ENCODE assay signal across 12 mouse cellular contexts in genomic region chr2:59598894-59599293, GRCm38 (mm10). TPM values are rescaled to one million over a fixed set of nuclear protein-coding genes. Genes with fewer than 3 reads are reported as not detected.
A peak's percentile ranks its signal among the peaks of the same experiment; 100 is the strongest.
DNase-seq lines count a peak whose midpoint lies in the region; ATAC-seq lines count a peak whose summit lies in the region.
"Had no signal": no experiment of that assay in that cellular context is flagged by ENCODE, and none has a peak within 500 bp of the region (broad histone marks: within the 10 kb centered on the region; RNA-seq: fewer than 3 reads in every experiment).

No protein-coding gene starts in this region.

- H3K4me3 ChIP-seq in heart, embryonic 13.5 days = no peak overlapping the region
- peak overlapping the region; percentile 80 for H3K4me3 ChIP-seq in megakaryocyte, embryonic 14.5 days (replicated peaks)
- H3K4me3 ChIP-seq in intestine, embryonic 16.5 days (ENCODE audit: low read length) = no peak overlapping the region
- no peak overlapping the region for H3K4me3 ChIP-seq in liver, embryonic 16.5 days (ENCODE audit: low read depth, low read length)
- H3K4me3 ChIP-seq: forebrain, embryonic 12.5 days had no signal

- peaks cover 42% of the 10 kb centered on the region for H3K4me1 ChIP-seq in heart, embryonic 13.5 days
- peaks cover 21% of the 10 kb centered on the region for H3K4me1 ChIP-seq in megakaryocyte, embryonic 14.5 days
- H3K4me1 ChIP-seq in intestine, embryonic 16.5 days (ENCODE audit: control insufficient read depth, insufficient read depth, low read length) = peaks cover 20% of the 10 kb centered on the region
- no peaks in the 10 kb centered on the region; the same call in none of the 2 replicates for H3K4me1 ChIP-seq in liver, embryonic 16.5 days (ENCODE audit: control insufficient read depth, low read depth, low read length)

- peak overlapping the region; percentile 9 for H3K4me2 ChIP-seq in heart, embryonic 13.5 days
- H3K4me2 ChIP-seq in intestine, embryonic 16.5 days (ENCODE audit: low read depth, low read length) = peak overlapping the region; percentile 28
- peak overlapping the region; percentile 28 for H3K4me2 ChIP-seq in liver, embryonic 16.5 days (ENCODE audit: low read depth, low read length)
- H3K4me2 ChIP-seq: forebrain, embryonic 12.5 days had no signal

- 23% methylated on average over 4 of the region's 4 CpGs for WGBS in heart, embryonic 13.5 days
- WGBS in intestine, embryonic 16.5 days = 21% methylated on average over 4 of the region's 4 CpGs
- WGBS in liver, embryonic 16.5 days (ENCODE audit: insufficient replicate concordance) = 21% methylated on average over 4 of the region's 4 CpGs

- no peaks in the 10 kb centered on the region for H3K27me3 ChIP-seq in heart, embryonic 13.5 days (replicated peaks)
- peaks cover 17% of the 10 kb centered on the region for H3K27me3 ChIP-seq in megakaryocyte, embryonic 14.5 days (replicated peaks)
- no peaks in the 10 kb centered on the region for H3K27me3 ChIP-seq in intestine, embryonic 16.5 days (replicated peaks; ENCODE audit: control insufficient read depth, insufficient read depth, low read length)
- no peaks in the 10 kb centered on the region for H3K27me3 ChIP-seq in liver, embryonic 16.5 days (ENCODE audit: control insufficient read depth, insufficient read depth, low read depth, low read length)
- H3K27me3 ChIP-seq: forebrain, embryonic 12.5 days had no signal

- ATAC-seq in heart, embryonic 13.5 days (ENCODE audit: extremely low read depth, insufficient number of reproducible peaks, low FRiP score, low TSS enrichment) = no peak
- no peak for ATAC-seq in megakaryocyte, adult 5-6 weeks (ENCODE audit: poor library complexity, severe bottlenecking)
- ATAC-seq in intestine, embryonic 16.5 days = no peak
- no peak for ATAC-seq in liver, embryonic 16.5 days (ENCODE audit: low read depth)
- ATAC-seq: activated CD4-positive, CD25-positive, alpha-beta regulatory T cell, adult 4 months had no signal

- intact Hi-C loops in heart, postnatal 14 days (cut with DNase I) = no loop called here

- H3K9ac ChIP-seq in heart, embryonic 13.5 days = no peak overlapping the region
- 0 out of 2 replicates have a peak overlapping the region, but pooled peaks have one; percentile 33 for H3K9ac ChIP-seq in intestine, embryonic 16.5 days (ENCODE audit: low read depth, low read length)
- no peak overlapping the region for H3K9ac ChIP-seq in liver, embryonic 16.5 days (ENCODE audit: low read depth, low read length)
- H3K9ac ChIP-seq: forebrain, embryonic 12.5 days had no signal

- 0 out of 2 replicates have a peak overlapping the region, but pooled peaks have one; percentile 69 for H3K27ac ChIP-seq in heart, embryonic 13.5 days (replicated peaks)
- H3K27ac ChIP-seq in intestine, embryonic 16.5 days (ENCODE audit: low read length) = peak overlapping the region; percentile 66
- H3K27ac ChIP-seq in liver, embryonic 16.5 days (ENCODE audit: low read length) = peak overlapping the region; percentile 37; the same call in 1 of the 2 replicates
- H3K27ac ChIP-seq: forebrain, embryonic 12.5 days; stomach, postnatal 0 days had no signal

- DNase-seq in heart, postnatal 14 days = no peak
- DNase-seq in urinary bladder, adult 18-20 months (ENCODE audit: low spot score in 2 of 2) = no peak
- DNase-seq in gastrocnemius, adult 8-10 months (ENCODE audit: low spot score in 2 of 2) = no peak
- DNase-seq: cerebellum, adult 18-20 months had no signal

- H3K36me3 ChIP-seq in heart, embryonic 13.5 days = no peaks in the 10 kb centered on the region
- no peaks in the 10 kb centered on the region for H3K36me3 ChIP-seq in megakaryocyte, embryonic 14.5 days (replicated peaks; ENCODE audit: low read length)
- no peaks in the 10 kb centered on the region for H3K36me3 ChIP-seq in intestine, embryonic 16.5 days (ENCODE audit: control insufficient read depth, insufficient read depth, low read length)
- H3K36me3 ChIP-seq in liver, embryonic 16.5 days (ENCODE audit: control insufficient read depth, insufficient read depth) = no peaks in the 10 kb centered on the region
- H3K36me3 ChIP-seq: forebrain, embryonic 12.5 days had no signal

- no peaks in the 10 kb centered on the region for H3K9me3 ChIP-seq in heart, embryonic 13.5 days
- no peaks in the 10 kb centered on the region for H3K9me3 ChIP-seq in megakaryocyte, embryonic 14.5 days
- H3K9me3 ChIP-seq in intestine, embryonic 16.5 days (ENCODE audit: control insufficient read depth, low read length) = no peaks in the 10 kb centered on the region
- H3K9me3 ChIP-seq in liver, embryonic 16.5 days (replicated peaks; ENCODE audit: control insufficient read depth, low read length) = no peaks in the 10 kb centered on the region
- H3K9me3 ChIP-seq: forebrain, embryonic 12.5 days had no signal

RNA-seq across cellular contexts. Expression of gene Tanc1, which starts 12.9 kb away (rescaled TPM):
- polyA plus RNA-seq in heart, embryonic 13.5 days (2015; fragmentation: Nextera tagmentation; extraction: Ambion mirVana) = 25.0 and 27.0 TPM in 2 replicates
- 10 to 100 TPM; 31.9 to 37.8 TPM for total RNA-seq in heart, postnatal 14 days (2021)
- polyA plus RNA-seq in megakaryocyte, embryonic 14.5 days (2012; ENCODE audit: insufficient read depth, low replicate concordance) = 0.91 and 1.00 TPM in 2 replicates
- 1.2 and 1.7 TPM in 2 replicates for total RNA-seq in megakaryocyte, adult 5-6 weeks (2015)
- 1.7 and 5.7 TPM in 2 replicates for total RNA-seq in megakaryocyte, adult 5-6 weeks (2017)
- 20.8 and 21.5 TPM in 2 replicates for polyA plus RNA-seq in intestine, embryonic 16.5 days (2015; fragmentation: Nextera tagmentation; extraction: Ambion mirVana)
- polyA plus RNA-seq in liver, embryonic 16.5 days (2015; fragmentation: Nextera tagmentation; extraction: Ambion mirVana) = 3.5 and 3.9 TPM in 2 replicates
- total RNA-seq in gastrocnemius, adult 8-10 months (2022) = 10 to 100 TPM in 1 of 4 experiments, 1 to 10 TPM in 3; 4.4 to 10.5 (median 6.5) TPM
